9 mouse cellular contexts compared by ENCODE assay signal in the genomic region with DNA sequence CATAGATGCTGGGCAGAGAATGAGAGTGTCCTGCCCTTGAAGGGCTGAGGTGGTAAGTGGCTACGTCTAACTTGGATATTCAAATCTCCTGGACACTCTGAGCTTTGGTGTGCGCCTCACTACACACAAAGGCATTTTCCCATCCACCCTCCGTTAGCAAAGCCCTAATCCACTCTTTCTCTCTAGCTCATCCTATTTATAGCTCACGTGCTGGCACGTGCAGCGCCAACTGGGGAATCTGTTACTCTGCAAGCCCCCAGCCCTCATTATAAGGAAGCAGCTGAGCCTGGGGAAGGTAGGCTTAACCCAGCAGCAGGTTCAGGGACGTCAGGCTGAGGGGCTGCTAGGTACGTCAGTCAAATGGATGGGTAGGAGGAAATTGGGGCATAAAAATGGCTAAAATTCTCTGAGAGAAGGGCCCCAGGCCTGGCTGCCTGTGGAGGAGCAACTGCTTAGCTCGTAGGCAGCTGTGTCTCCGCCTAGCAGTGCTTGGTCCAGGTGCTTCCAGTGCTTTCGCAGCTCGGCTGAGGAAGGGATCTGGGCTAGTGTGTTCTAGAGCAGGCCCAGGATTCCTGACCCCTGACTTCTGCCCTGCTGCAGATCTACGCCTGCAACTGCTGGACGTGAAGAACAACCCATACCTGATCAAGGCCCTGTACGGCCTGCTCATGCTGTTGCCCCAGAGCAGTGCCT. TPM values are rescaled to one million over a fixed set of nuclear protein-coding genes. Genes with fewer than 3 reads are reported as not detected.
A peak's percentile ranks its signal among the peaks of the same experiment; 100 is the strongest.
DNase-seq lines count a peak whose midpoint lies in the region; ATAC-seq and TF ChIP-seq lines count a peak whose summit lies in the region.
"Had no signal": no experiment of that assay in that cellular context is flagged by ENCODE, and none has a peak within 500 bp of the region (broad histone marks: within the 10 kb centered on the region; RNA-seq: fewer than 3 reads in every experiment).

No protein-coding gene starts in this region.

- peaks cover 30% of the 10 kb centered on the region for H3K36me3 ChIP-seq in forebrain, postnatal 0 days (ENCODE audit: insufficient read depth)
- peaks cover 3% of the 10 kb centered on the region for H3K36me3 ChIP-seq in midbrain, embryonic 16.5 days (ENCODE audit: control insufficient read depth, insufficient read depth, low read length)

- peak; percentile 53 for ATAC-seq in forebrain, postnatal 0 days
- ATAC-seq in midbrain, embryonic 16.5 days, result no peak

- no peak for TF ChIP-seq POLR2A in cerebellum, adult 2 months (IDR thresholded peaks at IDR 0.05; ENCODE audit: borderline replicate concordance, insufficient read depth, low read length)

- peak overlapping the region; percentile 10 for H3K9ac ChIP-seq in forebrain, postnatal 0 days
- peak overlapping the region; percentile 11; the same call in 1 of the 2 replicates for H3K9ac ChIP-seq in midbrain, embryonic 16.5 days (ENCODE audit: low read depth, low read length)

- H3K27ac ChIP-seq in cerebellum, adult 2 months (ENCODE audit: insufficient read depth, low read length), result peak overlapping the region; percentile 78
- H3K27ac ChIP-seq in layer of hippocampus, adult 2 months, result peak overlapping the region; percentile 87
- H3K27ac ChIP-seq in forebrain, postnatal 0 days (ENCODE audit: low read depth, low read length), result peak overlapping the region; percentile 91
- peak overlapping the region; percentile 87 for H3K27ac ChIP-seq in midbrain, embryonic 16.5 days (ENCODE audit: low read length)

- H3K27me3 ChIP-seq in cerebellum, adult 2 months (ENCODE audit: control insufficient read depth, insufficient read depth, low read length), result no peaks in the 10 kb centered on the region
- no peaks in the 10 kb centered on the region for H3K27me3 ChIP-seq in forebrain, postnatal 0 days (ENCODE audit: insufficient read depth, low read length)
- no peaks in the 10 kb centered on the region for H3K27me3 ChIP-seq in midbrain, embryonic 16.5 days (ENCODE audit: control insufficient read depth, insufficient read depth, low read depth, low read length)

- DNase-seq in cerebellum, adult 2 months, result peak in 1 of 2 experiments; percentile 33
- DNase-seq in cerebellum, adult 8-10 months, result no peak
- no peak for DNase-seq in layer of hippocampus, adult 2 months (ENCODE audit: low spot score in 2 of 2)
- DNase-seq in layer of hippocampus, adult 9-11 months, result no peak
- DNase-seq in forebrain, postnatal 0 days, result peak; percentile 85
- no peak for DNase-seq in yolk sac, embryonic 10.5 days (ENCODE audit: low spot score)
- no peak for DNase-seq in left cerebral cortex, adult 8-10 months (ENCODE audit: low spot score in 2 of 2)
- DNase-seq: cerebellum, adult 9-11 months had no signal

- no peak overlapping the region for H3K4me3 ChIP-seq in cerebellum, adult 2 months (replicated peaks; ENCODE audit: insufficient read depth, low read depth, low read length)
- no peak overlapping the region for H3K4me3 ChIP-seq in layer of hippocampus, adult 2 months
- no peak overlapping the region for H3K4me3 ChIP-seq in forebrain, postnatal 0 days (ENCODE audit: low read depth, low read length)
- no peak overlapping the region for H3K4me3 ChIP-seq in midbrain, embryonic 16.5 days (ENCODE audit: low read depth, low read length)

- H3K4me1 ChIP-seq in cerebellum, adult 2 months (ENCODE audit: control insufficient read depth, insufficient read depth, low read length), result peaks cover 83% of the 10 kb centered on the region
- H3K4me1 ChIP-seq in forebrain, postnatal 0 days (ENCODE audit: insufficient read depth), result peaks cover 50% of the 10 kb centered on the region
- peaks cover 39% of the 10 kb centered on the region for H3K4me1 ChIP-seq in midbrain, embryonic 16.5 days (ENCODE audit: control insufficient read depth, insufficient read depth, low read length)

- no peaks in the 10 kb centered on the region for H3K9me3 ChIP-seq in forebrain, postnatal 0 days (ENCODE audit: low read length)
- no peaks in the 10 kb centered on the region for H3K9me3 ChIP-seq in midbrain, embryonic 16.5 days (replicated peaks; ENCODE audit: control insufficient read depth, low read length, poor library complexity, severe bottlenecking)

- no peak for TF ChIP-seq CTCF in cerebellum, adult 2 months (IDR thresholded peaks at IDR 0.05; ENCODE audit: borderline replicate concordance, insufficient read depth, low read depth, low read length)
- TF ChIP-seq CTCF in layer of hippocampus, adult 2 months (conservative IDR thresholded peaks at IDR 0.05), result no peak
- TF ChIP-seq CTCF in forebrain, postnatal 0 days (IDR thresholded peaks at IDR 0.05; ENCODE audit: low read depth), result no peak

- WGBS in cerebellum, adult 2 months, result 58% methylated on average over 15 of the region's 15 CpGs
- WGBS in forebrain, postnatal 0 days, result 51% methylated on average over 15 of the region's 15 CpGs
- WGBS in midbrain, embryonic 16.5 days, result 59% methylated on average over 15 of the region's 15 CpGs

- no peak overlapping the region for H3K4me2 ChIP-seq in forebrain, postnatal 0 days (ENCODE audit: low read depth)
- no peak overlapping the region for H3K4me2 ChIP-seq in midbrain, embryonic 16.5 days (ENCODE audit: low read length)

RNA-seq across cellular contexts. Expression of a gene that starts 6.3 kb away (rescaled TPM):
- polyA plus RNA-seq in cerebellum, adult 2 months (2012; rRNA removed), result 257 and 288 TPM in 2 replicates
- 100 to 1,000 TPM; 210 TPM for total RNA-seq in layer of hippocampus, adult 2 months (2021)
- 55.2 and 71.1 TPM in 2 replicates for total RNA-seq in forebrain, postnatal 0 days (2014; rRNA removed)
- 42.2 and 49.0 TPM in 2 replicates for polyA plus RNA-seq in forebrain, postnatal 0 days (2015; fragmentation: Nextera tagmentation; extraction: Ambion mirVana)
- polyA plus RNA-seq in midbrain, embryonic 16.5 days (2015; fragmentation: Nextera tagmentation; extraction: Ambion mirVana), result 24.5 and 24.9 TPM in 2 replicates
- total RNA-seq in left cerebral cortex, adult 8-10 months (2022), result 100 to 1,000 TPM; 206 to 236 (median 215) TPM
